Mouse (Mus musculus) urinary bladder, postnatal 25 days (tissue): ENCODE results near the gene Nkx1-1.

Experiments
- DNase-seq: peaks from one replicate; pipeline ENCODE4 v3.0.0; 2022; ENCODE audit warnings: low spot score

Nkx1-1 gene

GRCm38 (mm10) chr5:33433201-33434138 lies at the start of gene Nkx1-1:
Nkx1-1 (minus strand) TSS chr5:33433976.
- DNase-seq: no peak

GRCm38 (mm10) chr5:33481318-33481685 lies 47.5 kb upstream of the Nkx1-1 start:
- DNase-seq: no peak

DNA sequence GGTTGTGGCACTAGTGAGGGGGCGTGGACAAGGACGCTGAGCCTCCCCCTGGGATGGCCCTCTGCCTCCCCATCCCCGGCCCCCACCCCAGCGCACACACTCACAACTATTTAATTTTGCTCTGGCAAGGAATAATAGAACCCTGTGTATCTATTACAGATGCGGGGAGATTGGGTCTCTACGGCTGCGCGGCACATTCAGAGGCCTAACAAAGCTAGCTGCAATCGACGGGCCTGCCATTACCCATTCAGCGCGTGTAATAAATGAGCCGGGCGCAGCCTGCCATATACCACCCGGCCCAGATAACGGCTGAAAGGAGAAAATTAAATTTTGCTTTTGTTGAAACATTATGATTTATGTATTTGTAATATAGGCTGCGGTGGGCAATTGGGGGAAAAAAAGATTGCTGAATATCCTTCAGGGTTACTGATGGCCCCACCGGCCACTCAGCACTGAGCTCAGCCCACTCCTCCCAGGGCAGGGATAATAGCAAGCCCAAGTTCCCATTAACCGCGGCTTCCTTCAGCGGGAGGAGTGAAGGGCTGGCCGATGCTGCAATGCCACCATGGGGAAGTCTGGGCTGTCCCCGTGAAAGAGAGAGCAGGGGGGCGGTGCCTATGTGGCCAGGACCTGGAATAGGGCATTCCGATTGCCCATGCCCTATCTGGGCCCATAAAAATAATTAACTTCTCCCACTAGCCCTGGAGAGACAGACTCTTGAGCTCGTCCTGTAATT lies 47.0 kb upstream of the Nkx1-1 start:
- no peak for DNase-seq

GRCm38 (mm10) chr5:33465464-33465863 lies 31.7 kb upstream of the Nkx1-1 start:
- DNase-seq: no peak

DNA sequence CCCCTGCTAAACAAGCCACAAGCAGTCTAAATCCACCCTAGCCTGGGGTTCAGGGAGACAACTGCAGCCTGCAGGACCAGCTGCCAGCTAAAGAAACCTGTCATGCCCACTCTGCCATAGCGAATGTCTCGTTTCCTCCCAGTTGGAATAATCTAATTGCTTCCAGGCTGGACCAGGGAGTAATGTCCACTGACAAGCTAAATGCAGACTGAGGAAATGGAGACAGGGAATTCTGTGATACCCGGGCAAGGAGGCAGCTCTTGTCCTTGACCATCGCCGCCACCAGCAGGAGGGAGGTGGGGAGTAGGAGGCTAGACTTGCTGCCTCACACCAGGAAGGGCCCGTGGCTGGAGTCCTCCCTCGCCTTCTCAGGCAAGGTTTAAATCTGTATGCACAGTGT lies 30.6 kb upstream of the Nkx1-1 start:
- DNase-seq: no peak

GRCm38 (mm10) chr5:33459111-33459510 lies 25.3 kb upstream of the Nkx1-1 start:
- DNase-seq: no peak

- DNase-seq: no peak
Observed at GRCm38 (mm10) chr5:33458132-33458622, 24.4 kb upstream of the Nkx1-1 start.

DNA sequence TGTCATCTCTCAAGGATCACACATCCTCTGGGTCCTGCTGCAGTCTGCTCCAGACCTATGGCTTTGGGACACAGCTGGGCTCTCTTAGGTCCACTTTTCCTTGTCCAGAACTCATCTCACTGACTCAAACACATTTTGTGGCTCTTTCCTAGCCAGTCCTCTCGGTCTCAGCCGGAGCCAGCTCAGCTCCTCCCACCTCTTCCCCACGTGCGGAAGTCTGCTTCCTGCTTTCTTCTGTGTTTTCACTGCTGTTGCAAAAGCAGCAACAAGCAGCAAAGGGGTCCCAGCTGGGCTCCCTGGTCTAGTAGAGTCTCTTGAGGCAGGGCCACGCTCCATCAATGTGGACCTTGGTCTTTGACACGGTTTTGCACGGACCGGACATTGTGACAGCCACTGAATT lies 22.0 kb upstream of the Nkx1-1 start:
- no peak for DNase-seq

DNA sequence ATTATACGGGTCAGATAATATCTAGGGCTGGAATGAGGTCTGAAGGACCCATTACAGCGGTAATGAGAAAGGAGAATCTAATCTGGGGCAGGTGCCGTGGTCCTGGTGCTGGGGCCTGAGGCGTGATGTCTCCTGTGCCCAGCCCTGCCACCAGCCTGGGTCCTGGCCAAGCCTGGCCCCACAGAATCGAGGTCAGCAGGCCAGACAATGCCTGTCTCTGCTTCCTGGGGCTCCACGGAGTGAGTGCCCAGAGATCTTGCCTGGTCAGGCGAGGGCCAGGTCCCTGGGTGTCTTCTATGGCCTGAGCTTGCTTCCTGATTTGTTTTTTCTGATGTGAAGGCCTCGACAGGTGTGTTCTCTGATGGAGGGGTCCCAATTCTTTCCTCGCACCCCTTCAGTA lies 10.0 kb upstream of the Nkx1-1 start:
- DNase-seq: no peak

DNA sequence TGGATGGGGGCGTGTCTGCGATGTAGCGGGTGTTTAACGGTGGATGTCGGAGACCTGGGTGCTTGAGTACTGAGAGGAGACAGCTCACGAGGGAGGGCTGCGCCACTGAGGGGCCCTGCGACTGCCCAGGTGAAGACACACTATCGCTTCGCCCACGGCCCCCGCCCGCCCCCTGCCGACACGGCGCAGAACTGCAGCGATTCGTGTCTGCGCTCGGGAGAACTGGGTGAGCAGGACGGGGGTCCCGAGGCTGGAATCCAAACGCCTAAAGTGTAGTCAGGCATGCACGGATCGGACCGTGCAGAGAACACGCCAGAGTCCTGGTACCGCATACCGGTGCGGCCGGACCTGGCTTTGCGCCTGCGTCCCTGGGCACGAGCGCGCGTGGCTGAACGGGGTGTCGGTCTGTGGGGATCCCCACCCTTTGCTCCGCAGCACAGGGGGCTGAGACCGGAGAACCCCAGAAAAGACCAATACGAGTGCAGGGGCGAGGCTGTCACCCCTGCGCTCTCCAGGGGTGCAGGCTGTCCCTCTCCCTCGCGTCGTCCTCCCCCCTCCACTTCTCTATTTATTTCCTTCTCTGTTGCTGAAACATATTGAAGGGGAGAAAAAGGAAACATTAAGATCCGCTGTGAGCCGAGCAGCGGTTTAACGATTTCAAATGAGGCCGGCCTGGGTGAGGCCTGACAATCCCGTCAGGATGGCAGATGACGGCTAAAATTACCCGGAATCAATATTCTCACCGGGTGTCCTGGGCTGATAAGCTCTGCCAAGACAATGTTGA lies 9.3 kb upstream of the Nkx1-1 start:
- peak; percentile 45 for DNase-seq

- peak; percentile 94 for DNase-seq
Observed at GRCm38 (mm10) chr5:33438214-33438613, 4.4 kb upstream of the Nkx1-1 start.

- no peak for DNase-seq
Observed at GRCm38 (mm10) chr5:33435941-33436340, 2.2 kb upstream of the Nkx1-1 start.

DNA sequence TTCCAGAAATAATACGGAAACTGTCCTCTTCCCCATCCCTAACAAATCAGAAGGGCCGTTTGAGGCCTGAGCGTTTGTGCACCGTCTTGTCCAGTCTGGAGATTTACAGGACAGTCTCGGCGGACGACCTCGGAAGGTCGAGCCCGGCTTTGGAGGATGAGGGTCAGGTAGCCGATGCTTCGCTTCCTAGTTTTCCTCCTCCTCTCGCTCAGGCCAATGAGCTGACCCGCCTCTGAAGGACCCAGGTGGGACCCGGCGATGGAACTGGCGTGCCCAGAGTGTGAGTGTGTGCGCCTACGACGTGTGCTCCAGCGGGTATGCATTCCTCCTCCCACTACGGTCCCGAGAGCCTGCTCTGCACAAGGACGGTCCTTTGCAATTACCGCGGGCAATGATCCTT lies 1.4 kb upstream of the Nkx1-1 start:
- no peak for DNase-seq

- DNase-seq: no peak
Observed at GRCm38 (mm10) chr5:33434141-33434780, 485 bp upstream of the Nkx1-1 start.

GRCm38 (mm10) chr5:33432057-33432935 lies 1.5 kb downstream of the Nkx1-1 start:
- DNase-seq: no peak

- DNase-seq: no peak
Observed at GRCm38 (mm10) chr5:33431173-33432005, 2.4 kb downstream of the Nkx1-1 start.

DNA sequence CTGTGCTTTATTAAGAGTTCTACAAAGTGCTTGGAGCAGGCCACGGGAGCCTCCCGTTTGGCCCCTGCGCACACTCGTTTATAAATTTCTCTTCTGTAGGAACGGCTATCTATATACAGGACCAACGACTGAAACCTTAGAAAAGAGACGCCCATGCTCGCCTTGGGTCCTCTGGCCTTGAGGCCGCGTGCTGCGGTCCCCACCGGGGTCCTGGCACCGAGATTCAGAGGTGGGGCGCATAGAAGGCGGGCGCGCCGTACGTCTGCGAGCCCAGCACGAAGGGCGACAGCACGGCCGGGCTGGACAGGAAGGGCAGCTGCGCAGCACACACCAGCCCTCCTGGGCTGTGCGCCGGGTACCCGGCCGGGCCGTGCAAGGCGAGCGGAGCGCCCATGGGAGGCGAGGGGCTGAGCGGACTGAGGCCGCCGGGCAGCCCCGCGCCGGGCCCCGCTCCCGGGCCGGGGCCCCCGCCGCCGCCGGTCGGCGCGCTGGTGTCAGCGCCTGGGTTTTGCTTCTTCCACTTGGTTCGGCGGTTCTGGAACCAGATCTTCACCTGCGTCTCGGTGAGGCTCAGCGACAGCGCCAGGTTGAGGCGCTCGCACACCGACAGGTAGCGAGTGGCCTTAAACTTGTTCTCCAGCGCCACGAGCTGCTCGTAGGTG lies 3.1 kb downstream of the Nkx1-1 start:
- no peak for DNase-seq

DNA sequence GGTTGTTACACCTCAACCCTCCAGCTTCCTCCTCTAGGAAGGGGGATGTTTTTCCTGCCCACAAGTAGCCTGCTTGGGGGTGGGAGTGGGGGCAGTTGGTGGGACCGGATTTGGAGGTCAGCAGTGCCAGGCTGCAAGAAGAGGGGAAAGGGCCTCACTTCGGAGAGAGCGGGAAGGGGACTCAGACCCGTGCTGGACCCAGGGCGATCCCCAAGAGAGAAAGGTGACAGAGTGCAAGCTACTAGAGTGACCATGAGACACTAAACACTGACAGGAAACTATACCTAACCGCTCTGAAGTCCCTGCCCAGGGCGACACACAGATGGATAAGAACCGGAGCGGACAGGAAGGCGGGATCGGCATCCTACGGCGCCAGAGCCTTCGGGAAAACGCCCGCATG lies 3.7 kb downstream of the Nkx1-1 start:
- no peak for DNase-seq

- no peak for DNase-seq
Observed at GRCm38 (mm10) chr5:33427461-33427860, 6.3 kb downstream of the Nkx1-1 start.
